Mouse (Mus musculus) C2C12 (cell line): ENCODE data around the gene Gse1.

Experiments
- CTCF ChIP-seq: IDR thresholded peaks from one replicate; pipeline ENCODE4 v1.5.1; 2011; ENCODE audit not compliant: control insufficient read depth, insufficient read depth, insufficient read length
- FOSL1 ChIP-seq: IDR thresholded peaks from one replicate; pipeline ENCODE4 v1.8.0; 2011; ENCODE audit warnings: mild to moderate bottlenecking, low read length; ENCODE audit not compliant: poor library complexity, insufficient read depth, severe bottlenecking
- MAX ChIP-seq: IDR thresholded peaks from one replicate; pipeline ENCODE4 v1.6.1; 2011; ENCODE audit warnings: mild to moderate bottlenecking, control low read depth
- USF1 ChIP-seq: IDR thresholded peaks from one replicate; pipeline ENCODE4 v1.6.1; 2011; ENCODE audit warnings: low read depth, mild to moderate bottlenecking, control low read depth, moderate library complexity

DNA sequence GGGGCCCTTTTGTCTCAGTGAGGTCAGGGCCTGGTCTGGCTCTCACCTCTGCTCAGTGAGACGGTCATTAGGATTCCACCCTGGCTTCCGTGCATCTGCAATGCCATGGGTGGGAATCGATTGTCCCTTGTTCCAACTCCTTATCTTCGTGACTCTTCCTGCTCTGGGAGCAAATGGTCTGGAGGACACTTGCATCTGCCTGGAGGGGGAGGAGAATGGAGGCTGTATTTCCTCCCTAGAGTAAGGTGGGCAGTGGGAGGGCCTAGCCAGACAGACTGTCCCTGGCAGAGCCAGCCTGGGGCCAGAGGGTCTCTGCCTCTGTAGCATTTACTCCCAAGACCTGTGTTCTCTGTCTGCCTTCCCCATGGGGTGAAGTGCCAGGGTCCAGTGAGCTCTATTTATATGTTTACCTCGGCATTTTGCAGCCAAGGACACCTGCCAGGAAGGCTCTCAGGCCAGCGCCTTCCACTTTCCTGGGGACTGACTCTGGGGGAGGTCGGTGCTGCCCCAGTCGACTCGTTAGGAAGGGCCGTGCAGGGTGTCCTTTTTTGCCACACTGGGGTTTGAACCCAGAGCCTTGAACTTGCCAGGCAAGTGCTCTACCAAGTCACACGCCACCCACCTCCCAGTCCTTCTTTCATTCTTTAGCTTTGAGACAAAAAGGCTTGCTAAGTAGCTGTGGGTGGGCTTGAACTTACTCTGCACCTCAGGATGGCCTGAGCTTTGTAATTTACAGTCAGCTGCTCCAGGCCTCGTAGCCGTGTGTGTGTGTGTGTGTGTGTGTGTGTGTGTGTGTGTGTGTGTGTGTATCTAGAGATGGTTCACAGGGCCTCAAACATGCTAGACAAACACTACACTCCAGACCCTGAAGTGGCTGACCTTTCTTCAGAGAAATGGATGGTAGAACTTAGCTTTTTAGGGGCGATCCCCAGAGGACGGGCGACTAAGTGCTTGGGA is 265.5 kb downstream of the Gse1 start:
- TF ChIP-seq CTCF (no peak), FOSL1 (no peak), MAX (no peak), USF1 (no peak)
